Mouse (Mus musculus) T-helper 1 cell (primary cell): ENCODE data around the gene Celf2.

Source experiments
- in situ Hi-C: fragments of 300-600 bp; cut with MboI, MseI; formaldehyde crosslinking; loops from one replicate; pipeline ENCODE4 v1.15.1; 2025; ENCODE audit warnings: high pct_unique_total_duplicates

Gene Celf2

DNA sequence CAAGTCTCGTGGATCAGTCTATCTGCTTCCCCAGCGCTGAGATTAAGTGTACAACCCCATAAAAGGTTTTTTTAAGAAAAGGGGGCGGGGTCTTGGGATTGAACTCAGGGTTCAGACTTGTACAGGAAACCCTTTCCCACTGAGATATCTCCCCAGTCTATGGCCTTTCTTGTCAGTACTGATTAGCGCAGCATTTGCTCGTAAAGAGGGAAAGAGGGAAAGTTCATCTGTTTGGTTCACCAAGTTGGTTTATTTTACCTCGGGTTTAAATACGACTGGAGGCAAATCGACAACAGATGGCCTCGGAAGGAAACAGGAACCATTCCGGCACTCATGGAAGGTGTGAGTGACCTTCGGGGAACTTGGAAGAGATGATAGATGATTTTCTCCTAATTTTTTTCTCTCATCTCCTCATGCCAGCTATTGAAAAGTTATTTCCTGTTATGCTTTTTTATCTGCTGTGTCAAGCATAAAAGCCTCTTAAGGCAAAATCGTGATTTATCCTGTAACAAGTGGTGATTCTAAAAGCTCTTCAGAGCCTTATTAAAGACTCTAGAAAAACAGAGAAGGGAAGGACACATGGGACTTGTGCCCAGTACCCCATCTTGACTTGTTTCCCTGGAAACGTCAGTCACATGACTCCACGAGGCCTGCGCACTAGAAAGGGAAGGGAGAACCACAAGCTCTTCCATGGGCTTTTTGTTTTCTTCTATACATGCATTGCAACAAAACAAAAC lies 585.5 kb downstream of the Celf2 start:
- in situ Hi-C loops, result no loop called here

DNA sequence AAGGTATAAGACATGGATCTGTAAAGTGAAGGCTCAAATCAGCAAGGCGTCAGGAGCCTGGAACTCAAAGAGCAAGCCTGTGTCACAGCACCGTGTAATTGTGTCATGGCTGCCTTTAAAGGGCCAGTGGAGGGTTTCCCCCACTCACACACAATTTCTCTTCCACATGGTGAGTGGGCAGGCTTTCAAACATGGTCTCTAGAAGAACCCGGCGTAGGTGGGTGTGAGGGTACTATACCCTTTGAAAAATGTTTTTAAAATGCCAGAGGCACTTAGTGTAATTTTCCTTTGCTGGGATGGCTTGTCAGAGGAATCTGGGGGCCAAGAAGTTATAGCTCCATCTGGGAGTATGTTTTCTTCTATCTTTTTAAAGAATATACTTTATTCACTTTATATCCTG lies 594.0 kb downstream of the Celf2 start:
- in situ Hi-C loops, result no loop called here

GRCm38 (mm10) chr2:6913315-6913714 lies 596.0 kb downstream of the Celf2 start:
- in situ Hi-C loops, result no loop called here

GRCm38 (mm10) chr2:6911932-6912331 lies 597.4 kb downstream of the Celf2 start:
- in situ Hi-C loops, result no loop called here

- in situ Hi-C loops, result no loop called here
These were observed 599.4 kb downstream of the Celf2 start for GRCm38 (mm10) chr2:6909921-6910320.

DNA sequence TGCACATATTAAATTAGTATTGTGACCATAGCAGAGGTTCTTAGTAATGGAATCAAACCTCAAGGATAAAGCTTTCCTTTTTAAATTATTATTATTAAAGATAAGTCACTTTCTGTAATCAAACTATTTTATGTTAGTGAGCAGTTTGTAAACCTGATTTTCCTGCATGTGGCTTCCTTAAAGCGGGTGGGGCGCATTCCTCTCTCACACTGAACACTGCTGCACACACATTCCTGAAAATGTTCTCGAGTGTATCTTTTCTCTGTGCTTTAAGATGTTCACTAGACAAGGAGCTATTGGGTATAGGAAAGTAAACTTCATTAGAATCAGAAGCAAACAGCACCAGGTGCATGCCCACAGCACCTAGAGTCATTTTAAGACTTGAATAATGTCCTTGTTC lies 605.0 kb downstream of the Celf2 start:
- in situ Hi-C loops, result no loop called here

GRCm38 (mm10) chr2:6903251-6903763 lies 606.1 kb downstream of the Celf2 start:
- in situ Hi-C loops, result no loop called here

GRCm38 (mm10) chr2:6896896-6897295 lies 612.5 kb downstream of the Celf2 start:
- in situ Hi-C loops, result no loop called here

- in situ Hi-C loops, result no loop called here
These were observed 615.8 kb downstream of the Celf2 start for GRCm38 (mm10) chr2:6893597-6893996.

DNA sequence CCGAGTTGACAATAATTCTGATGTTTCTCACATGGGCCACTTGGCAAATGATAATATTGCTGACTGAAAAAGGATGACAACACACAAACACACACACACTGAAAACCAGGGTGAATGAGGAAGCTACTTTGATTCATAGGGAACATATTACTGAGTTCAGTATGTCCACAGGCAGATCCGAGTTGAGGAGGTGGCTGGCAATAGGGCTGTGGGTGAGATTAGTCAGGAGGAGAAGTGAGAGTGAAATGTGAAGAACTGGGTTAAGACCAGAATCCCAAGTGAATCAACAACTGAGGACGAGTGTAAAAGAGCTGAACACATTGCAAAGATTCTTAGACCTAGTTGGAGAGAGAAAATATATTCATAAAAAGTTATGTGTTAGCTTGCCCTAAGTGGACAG lies 616.3 kb downstream of the Celf2 start:
- in situ Hi-C loops, result no loop called here

DNA sequence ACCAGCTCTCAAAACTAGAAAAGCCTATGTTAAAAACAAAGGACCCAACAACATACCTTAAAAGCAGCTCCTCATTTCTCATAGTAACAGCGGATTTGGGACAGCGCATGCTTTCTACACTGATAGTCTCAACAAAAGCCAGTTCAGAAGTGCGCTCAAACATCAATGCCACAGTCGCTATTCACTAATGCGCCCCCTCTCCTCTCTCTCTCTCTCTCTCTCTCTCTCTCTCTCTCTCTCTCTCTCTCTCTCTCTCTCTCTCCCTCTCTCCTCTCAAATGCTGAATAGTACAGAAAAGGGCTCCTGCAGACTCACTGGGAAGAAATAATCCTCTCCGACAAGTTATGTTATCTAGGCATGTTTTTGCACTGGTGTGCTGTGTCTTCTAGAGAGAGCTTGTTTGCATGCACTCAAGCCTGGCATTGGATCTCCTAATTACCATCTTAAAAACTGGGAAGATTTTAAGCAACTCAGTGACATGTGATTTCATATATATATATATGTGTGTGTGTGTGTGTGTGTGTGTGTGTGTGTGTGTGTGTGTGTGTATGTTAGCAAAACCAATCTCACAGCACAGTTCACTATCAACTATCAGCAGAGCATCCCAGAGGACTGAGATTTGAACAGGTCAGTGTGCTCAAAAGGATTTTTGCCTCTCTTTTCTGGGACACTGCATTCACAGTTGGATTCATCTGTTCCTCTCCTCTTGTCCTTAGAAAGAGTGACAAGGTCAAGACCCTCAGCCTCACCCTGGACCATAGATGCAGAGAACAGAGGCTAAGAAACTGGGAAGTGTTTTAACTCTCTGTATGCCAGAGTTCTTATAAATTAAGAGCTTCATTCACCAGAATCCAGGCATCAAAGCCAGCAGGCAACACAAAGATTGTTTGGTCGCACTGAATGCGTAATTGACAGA lies 624.3 kb downstream of the Celf2 start:
- in situ Hi-C loops, result no loop called here

- in situ Hi-C loops, result no loop called here
These were observed 625.2 kb downstream of the Celf2 start for GRCm38 (mm10) chr2:6883996-6884795.

DNA sequence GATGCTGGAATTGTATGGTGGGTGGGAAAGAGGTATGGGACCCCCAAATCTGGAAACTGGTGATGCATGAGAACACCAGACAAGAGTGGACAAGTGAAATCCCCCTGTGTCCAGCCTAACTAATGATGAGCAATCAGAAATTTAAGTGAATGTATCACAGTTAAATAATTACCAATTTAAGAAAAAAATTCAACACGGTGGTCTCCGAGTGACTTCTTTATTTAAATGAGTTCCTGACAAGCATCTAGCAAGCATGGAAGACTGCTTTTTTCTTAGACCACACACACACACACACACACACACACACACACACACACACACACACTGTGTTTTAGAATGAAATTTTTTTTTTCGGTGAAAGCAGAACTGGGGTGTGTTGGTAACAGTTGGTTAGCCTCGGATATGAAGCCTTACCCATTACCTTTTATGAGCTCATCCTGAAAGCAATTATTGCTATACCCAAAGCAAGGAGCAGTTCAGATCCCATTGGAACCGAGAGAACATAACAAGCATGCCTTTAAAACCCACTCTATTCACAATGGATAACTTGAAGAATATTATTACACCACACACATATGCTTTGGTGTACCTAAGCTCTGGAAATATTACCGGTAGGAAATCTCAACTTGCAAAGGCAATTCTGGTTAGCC lies 627.0 kb downstream of the Celf2 start:
- in situ Hi-C loops, result no loop called here

DNA sequence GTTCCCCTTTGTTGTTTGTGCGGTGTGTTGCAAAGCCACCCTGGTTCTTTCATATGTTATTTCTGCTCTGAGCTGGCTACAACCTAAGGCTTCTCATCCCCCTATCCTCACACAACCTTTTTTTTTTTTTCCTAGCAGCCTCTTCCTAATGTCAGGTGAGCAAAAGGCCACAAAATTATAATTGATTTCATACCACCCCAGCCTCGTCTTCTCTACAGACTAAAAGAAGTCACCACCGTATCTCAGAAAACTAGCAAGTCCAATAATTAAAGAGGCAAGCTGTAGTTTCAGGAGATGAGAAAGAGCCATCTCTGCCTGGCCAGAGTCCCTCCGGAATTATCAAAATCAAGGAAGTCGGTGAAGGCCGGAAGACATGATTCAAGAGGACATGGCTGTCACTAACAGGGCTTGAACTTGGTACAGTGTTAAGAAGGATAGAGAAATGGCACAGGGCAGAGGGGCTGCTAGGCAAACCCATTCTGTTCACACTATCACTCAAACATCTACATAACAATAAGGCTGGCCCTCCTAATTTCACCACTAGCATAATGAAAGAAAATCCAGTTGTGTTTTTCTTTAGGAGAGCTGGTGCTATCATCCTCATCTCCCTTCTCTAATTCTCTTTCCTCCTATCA lies 628.3 kb downstream of the Celf2 start:
- in situ Hi-C loops, result no loop called here

DNA sequence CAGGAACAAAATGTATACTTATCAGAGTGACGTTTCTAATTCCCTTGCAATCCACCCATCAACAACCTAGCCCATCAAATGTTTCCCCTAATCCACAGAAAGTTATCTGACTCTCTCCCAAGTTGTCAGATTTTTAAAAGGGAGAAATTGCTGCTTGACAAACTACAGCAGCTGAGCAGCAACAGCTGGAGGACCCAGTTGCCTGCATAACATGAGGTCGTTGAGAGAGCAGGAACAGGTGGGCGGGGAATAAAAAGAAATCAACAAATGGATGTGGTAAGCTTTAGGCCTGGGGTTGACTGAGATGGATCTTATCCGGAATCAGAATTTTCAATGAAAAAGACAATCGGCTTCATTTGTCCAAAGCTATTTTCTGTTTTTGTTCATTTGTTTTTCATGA lies 632.3 kb downstream of the Celf2 start:
- in situ Hi-C loops, result no loop called here

DNA sequence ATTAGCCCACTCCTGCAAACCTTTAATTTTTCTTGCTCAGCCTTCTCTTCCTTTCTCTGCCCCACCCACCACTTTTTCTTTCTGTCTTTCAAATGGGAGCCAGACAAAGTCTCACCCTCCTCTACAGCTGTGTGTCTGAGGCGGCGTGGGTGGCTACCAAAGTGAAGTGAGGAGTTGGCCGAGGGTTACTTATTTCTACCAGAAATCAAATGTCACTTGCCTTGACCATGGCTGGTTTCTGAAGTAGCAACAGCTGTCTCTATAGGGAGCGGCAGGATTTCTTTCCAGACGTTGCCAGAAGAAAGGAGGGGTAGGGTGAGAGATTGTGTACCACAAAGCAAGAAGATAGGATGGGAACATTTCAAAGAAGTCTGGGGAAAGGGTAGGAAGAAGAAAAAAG lies 632.8 kb downstream of the Celf2 start:
- in situ Hi-C loops, result no loop called here

DNA sequence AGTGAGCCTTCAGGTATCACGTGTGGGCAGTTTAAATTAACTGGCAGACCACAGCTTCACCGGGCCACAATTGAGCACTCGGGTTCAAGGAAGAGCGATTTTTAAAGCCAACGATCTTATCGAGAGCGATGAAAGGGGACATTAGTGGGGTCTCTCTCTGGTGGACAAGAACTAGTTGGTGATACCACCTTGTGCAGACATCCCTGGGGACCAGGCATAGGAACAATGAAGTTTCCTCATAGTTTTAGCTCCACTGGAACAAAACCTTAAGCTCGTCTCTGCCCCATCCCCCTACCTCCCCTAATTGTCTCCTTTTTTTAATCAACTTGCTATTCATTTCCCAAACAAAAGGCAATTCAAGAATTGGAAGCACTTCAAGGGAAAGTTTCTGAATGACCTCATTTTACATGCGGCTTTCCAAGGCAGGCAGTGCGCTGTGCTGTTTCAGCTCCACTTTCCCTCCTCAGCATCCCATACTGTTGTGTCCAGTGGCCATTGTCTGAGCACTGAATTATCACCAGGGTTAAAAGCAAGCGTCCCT lies 634.2 kb downstream of the Celf2 start:
- in situ Hi-C loops, result no loop called here

- in situ Hi-C loops, result no loop called here
These were observed 635.0 kb downstream of the Celf2 start for GRCm38 (mm10) chr2:6874266-6874955.

DNA sequence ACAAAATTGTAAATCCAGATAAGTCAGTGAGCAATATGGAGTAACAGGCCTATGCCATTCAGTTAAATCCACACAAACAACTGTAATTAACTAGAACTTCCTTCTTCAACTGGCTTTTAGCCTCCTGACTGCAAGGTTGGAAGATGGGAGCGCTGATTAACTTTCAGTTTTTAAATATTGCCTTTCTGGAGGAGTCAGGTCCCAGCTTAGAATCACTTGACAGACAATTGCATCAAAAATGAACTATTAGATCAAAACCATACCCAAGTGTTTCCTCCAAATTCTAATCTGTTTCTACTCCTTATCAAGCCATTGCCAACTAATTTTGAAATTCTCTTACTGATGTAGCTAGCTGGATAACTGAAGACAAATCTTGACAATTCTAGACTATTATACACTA lies 635.7 kb downstream of the Celf2 start:
- in situ Hi-C loops, result no loop called here

DNA sequence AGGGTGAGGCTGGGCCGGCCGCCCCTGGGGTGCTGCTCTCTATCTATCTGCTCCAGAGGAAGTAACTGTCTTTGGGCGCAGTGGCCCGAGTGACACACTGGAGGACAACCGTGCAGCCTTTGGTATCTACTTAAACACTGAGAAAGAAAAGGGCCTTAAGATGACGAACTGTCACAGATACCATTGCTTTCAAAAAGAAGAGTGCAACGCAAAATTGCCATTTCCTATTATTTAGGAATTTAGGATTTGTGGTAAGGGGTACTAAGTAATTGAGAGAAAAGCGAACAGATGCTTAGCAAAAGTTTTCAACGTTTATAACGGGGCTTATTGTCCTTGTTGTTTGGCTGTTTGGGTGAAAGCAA lies 636.5 kb downstream of the Celf2 start:
- in situ Hi-C loops, result no loop called here
